Mouse (Mus musculus): ENCODE measurements at regions not wholly inside any gene's neighbourhood (a gene's known extent, or its start where the extent isn't known, plus 50 kb on each side); places are given as distances from the start of the nearest gene placed in this dataset.

DNA sequence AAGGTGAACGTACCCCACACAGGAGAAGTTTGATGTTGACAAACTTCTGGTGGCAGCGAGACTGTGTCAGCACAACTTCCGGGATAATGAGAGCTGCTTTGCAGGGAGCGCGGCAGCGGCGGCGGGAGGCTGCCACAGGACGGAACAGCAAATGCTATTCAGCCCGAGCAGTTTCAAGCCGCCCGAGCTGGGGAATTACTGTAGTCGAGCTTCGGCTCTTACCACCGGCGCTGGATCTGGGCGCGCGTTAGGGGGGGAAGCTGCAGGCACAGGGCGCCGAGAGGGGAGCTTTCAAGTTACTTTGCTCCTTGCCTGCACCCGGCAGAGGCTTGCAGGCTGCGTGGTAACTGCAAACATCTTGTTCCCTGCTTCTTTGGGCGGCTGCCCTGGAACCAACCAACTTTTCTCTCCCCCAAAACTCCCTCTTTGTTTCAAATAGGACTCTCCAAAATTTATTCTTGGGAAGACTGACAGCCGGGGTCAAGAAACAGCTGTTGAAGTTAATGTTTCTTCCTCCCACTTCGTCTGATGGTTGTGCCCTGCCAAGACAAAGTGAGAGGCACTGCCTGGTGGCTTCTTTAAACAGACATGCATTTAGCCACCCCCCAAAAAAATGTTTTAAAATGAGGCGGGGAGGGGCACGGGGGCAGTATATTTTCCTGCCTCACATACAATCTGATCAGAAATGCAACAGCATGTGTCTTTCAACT, 89.0 kb upstream of the Ssbp2 start:
- DNase-seq = peak; percentile 77 to 86

DNA sequence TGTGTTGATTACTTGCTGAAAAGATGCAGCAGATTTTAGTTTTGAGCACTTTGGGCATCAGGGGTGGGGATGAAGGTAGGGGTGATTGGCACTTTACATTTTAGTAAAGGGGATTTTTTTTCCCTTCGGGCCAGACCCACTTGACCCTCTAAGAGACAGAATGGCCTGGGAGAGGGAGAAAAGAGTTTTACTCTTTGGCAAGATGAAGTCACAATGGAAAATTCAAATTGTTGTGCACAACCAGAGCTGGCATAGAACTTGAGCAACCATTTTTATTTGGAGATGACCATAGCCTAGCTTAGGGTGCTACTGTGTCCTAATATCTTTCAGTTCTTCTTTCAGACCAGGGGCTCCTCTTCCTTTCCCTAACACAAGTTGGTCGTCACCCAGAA, 88.5 kb upstream of the Ssbp2 start:
- DNase-seq = no peak

DNA sequence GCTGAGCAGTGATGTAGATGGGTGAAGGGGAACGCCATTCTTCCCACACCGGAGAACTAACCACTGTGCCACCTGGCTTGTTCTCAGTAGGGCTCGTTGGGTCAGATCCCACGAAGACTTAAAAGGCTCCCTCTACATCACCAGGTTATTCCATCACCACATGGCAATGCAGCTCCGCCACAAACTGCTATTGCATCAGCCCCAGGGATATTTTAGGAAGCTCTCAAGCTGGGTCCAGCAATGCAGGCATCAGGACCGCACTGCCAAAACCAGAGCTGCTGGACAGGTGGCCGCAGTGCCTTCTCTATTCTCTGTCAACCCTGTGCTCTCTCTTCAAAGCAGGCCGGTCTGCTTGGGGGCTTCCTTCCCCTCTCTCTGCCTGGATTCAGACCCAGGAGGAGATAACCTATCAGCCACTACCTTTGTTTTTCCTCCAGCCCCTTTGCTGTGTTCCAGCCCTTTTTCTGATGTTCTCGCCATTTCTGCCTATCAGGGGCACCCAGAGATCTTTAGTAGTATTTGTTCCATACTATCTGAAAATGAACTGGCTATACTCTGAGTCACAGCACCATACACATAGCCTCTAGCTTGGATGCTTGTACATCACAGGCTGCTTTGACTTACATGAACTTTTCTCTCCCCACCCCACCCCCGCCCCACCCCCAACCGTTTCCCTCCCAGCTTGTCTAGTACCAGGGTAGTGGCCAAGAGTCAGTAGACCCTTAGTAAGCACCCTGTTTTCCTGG, 87.8 kb upstream of the Ssbp2 start:
- no peak for DNase-seq

DNA sequence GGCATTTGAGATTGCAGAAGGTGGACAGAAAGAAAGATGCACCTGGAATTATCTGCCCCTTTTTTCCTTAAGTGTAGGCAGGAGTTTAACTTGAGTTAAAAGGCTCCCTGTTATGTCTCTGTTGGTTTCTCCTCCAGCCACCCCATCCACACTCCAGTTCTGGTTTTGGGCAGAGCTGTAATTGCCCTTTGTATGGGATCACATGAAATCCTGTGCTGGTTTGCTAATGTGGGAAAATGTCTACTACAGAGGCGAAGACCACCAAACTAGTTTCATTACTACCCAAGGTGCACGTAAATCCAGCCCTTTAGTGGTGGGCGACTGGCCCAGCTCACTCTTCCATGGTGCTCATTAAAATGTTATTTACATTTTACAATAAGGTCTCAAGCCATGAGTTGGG, 85.9 kb upstream of the Ssbp2 start:
- DNase-seq = no peak

DNA sequence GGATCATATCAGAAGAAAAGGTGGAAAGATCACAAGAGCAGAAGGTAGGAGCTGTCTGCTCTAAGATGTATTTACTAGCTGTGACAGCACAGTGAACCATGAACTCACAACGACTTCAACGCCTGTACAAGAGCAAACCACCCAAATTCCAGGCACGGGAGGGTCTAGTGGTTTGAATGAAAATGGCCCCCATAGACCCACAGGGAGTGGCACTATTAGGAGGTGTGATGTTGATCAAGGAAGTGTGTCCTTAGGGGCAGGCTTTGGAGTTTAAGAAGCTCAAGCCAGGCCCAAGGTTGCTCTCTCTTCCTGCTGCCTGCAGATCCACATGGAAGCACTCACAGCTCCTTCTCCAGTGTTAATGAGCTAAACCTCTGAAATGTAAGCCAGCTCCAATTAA, 83.5 kb upstream of the Ssbp2 start:
- no peak for DNase-seq

DNA sequence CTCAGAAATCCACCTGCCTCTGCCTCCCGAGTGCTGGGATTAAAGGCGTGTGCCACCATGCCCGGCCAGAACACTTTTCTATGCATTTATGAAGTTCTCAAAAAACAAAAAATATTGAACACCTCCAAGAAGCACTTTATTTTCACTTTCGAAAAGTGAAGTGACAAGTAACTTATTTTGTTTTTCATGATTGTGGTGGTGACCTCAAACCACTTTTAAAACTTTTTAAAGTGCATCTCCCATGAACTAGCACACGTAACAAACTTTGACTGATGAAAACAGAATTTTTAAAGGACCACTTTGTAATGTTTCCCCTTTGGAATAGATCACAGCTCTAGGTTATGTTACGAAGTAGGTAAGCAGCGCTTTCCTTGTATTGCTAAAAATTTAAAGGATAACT, 82.7 kb upstream of the Ssbp2 start:
- no peak for DNase-seq

DNA sequence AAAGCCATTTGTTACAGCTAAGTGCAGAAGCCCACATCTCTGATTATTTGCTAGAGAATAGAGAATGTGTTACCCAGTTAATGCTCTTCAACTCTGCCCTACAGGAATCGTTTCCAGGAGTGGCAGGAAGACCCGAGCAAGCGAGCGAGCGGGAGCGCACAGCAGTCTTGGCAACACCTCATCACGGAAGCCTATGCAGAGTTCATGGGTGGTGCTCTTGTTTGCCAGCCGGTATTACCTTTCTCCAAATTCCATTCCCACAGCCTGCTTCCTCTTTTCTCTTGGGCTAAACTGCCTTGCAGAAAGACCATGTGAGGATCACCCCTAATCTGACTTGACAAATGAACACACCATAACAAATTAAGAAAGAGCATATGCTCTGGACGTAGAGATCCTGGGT, 82.1 kb upstream of the Ssbp2 start:
- no peak for DNase-seq

DNA sequence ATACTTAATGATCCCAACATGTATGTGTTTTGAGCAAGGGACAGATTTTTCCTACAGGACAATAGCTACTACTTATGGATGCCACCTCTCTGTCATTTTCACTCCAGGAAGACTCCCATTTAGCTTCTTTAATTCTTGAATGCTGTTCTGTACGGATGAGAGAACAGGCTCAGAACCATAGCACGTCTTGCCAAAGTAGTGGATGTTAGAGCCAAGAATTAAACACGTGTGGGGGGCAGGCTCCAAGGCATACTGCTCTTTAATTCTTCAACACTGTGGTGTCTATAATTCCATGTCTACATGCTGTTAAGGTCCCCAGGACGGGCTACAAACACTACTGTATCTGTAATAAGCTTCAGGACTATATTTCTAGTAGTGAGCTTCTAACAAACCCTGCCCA, 74.7 kb upstream of the Ssbp2 start:
- DNase-seq = no peak

DNA sequence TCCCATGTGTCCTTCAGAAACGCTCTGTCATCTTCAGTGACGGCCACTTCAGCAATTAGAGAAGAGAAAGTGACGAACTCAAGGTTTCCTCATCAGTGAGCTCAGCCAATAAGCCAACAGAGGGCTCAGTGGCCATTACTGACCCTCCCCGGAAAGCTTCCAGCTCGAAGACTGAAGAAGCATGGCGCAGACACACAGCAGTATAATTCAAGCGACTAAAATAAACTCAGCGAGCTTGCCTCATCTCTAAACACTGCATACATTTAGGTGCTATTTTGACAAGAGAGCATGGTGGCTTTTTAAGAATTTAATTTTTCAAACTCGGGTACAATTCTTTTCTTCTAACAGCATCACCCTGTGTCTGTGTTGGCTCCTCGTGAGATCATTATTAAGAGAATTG, 72.2 kb upstream of the Ssbp2 start:
- DNase-seq = no peak

DNA sequence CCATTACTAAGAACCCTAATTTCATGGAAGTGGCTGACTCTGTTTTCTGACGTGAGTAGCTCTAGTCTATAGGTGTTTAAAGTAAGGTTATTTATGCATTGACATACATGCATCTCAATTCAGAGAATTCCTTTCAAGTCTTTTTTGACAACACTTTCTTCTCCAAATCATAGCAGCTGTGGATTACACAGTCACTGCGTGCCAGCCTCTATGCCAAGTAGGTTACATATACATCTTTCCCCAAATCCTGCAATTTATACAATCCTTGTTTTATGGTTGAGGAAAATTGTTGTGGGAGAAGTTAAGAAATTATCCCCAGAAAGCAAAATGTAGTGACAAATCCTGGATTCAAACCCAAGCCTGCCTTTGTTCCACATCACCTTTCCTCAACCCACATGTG, 56.5 kb upstream of the Ssbp2 start:
- DNase-seq = no peak

DNA sequence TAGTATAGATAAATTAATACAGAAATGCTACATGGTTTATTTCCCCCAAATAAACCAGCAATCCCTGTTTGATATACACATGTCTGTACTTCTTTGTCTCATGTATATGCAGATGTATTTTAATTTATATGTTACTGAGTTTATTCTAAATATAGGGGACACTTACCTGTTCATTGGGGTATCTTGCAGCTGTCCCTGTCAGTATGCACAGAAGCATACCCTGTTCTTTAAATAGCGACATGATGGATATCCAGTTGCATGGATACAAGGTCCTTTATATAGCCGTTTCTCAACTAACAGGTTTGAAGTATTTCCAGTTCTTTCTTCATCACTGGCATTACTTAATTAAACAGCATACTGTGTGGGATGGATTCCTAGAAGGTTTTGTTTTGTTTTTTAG, 55.1 kb upstream of the Ssbp2 start:
- no peak for DNase-seq

DNA sequence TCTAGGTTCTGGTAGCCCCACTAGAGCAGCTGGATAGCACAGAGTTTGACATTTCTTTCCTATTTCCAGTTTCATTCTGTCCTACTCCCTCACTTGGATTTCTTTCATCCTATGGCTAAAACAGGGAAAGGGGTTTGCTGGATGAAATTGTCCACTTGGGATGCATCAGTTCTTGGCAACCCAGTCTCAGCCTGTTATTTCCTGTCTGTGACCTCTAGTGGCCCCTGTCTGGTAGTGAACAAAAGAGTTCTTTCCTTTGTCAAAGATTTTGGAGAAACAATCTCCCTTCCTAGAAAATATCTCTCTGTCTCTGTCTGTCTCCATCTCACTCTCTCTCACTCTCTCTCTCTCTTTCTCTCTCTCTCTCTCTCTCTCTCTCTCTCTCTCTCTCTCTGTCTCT, 50.0 kb upstream of the Ssbp2 start:
- DNase-seq = no peak

All from spleen, adult 18-20 months (tissue).